In the genomic region with DNA sequence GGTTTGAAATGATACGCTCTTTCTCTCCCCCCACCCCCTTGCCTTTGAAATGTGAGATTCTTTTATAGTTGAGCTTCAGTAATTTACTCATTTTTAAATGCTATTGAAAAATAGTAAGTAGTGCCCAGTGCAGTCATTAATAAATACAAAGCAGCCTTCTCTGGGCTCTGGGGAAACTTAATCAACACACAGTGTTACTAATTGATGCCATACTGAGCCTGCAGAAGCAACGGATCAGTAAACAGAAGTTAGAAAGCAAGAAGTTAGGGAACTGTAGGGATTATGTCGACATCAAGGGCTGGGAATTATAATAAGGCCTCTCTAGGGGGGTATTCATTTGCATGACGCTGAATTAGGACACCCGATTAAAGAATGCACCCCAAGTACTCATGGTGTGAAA, we compare ENCODE assay signal across 14 mouse cellular contexts.
DNase-seq lines count a peak whose midpoint lies in the region; ATAC-seq and TF ChIP-seq lines count a peak whose summit lies in the region.
"Had no signal": no experiment of that assay in that cellular context is flagged by ENCODE, and none has a peak within 500 bp of the region (broad histone marks: within the 10 kb centered on the region; RNA-seq: fewer than 3 reads in every experiment).

No protein-coding gene starts in this region.

- H3K36me3 ChIP-seq in heart, adult 2 months (ENCODE audit: control insufficient read depth, insufficient read depth, low read length), result peaks cover 5% of the 10 kb centered on the region
- H3K36me3 ChIP-seq in neural tube, embryonic 15.5 days, result no peaks in the 10 kb centered on the region
- no peaks in the 10 kb centered on the region for H3K36me3 ChIP-seq in limb, embryonic 13.5 days
- H3K36me3 ChIP-seq: neural tube, embryonic 12.5 days had no signal

- peaks cover 20% of the 10 kb centered on the region for H3K4me1 ChIP-seq in heart, adult 2 months (ENCODE audit: control insufficient read depth, insufficient read depth, low read length)
- H3K4me1 ChIP-seq in neural tube, embryonic 15.5 days, result peaks cover 30% of the 10 kb centered on the region
- peaks cover 63% of the 10 kb centered on the region for H3K4me1 ChIP-seq in limb, embryonic 13.5 days

- DNase-seq in heart, adult 11 months, result peak; percentile 70
- DNase-seq in heart, adult 2 months, result no peak
- no peak for DNase-seq in neural tube, embryonic 10.5 days (ENCODE audit: extremely low spot score, low spot score)
- DNase-seq in adrenal gland, postnatal 4 days (ENCODE audit: low spot score in 2 of 2), result no peak
- DNase-seq in heart, adult 8-10 months (ENCODE audit: low spot score), result no peak
- DNase-seq: cerebellum, adult 9-10 months; heart, postnatal 4 days; kidney, adult 8-10 months; kidney, postnatal 36 days; right cerebral cortex, adult 18-20 months had no signal

- H3K4me3 ChIP-seq in heart, adult 2 months, result no peak overlapping the region
- H3K4me3 ChIP-seq in neural tube, embryonic 15.5 days (replicated peaks), result no peak overlapping the region
- H3K4me3 ChIP-seq in limb, embryonic 13.5 days, result no peak overlapping the region
- H3K4me3 ChIP-seq: neural tube, embryonic 12.5 days had no signal

- peaks cover 2% of the 10 kb centered on the region; the same call in 1 of the 2 replicates for H3K79me2 ChIP-seq in heart, adult 2 months (replicated peaks; ENCODE audit: control insufficient read depth, insufficient read depth, low read length)

- no peak for TF ChIP-seq EP300 in heart, adult 2 months (IDR thresholded peaks at IDR 0.05; ENCODE audit: insufficient read depth, low read depth, low read length)

- WGBS in heart, adult 2 months, result 75% methylated on average over 5 of the region's 5 CpGs
- 16% methylated on average over 5 of the region's 5 CpGs for WGBS in neural tube, embryonic 15.5 days
- WGBS in limb, embryonic 13.5 days, result 13% methylated on average over 5 of the region's 5 CpGs

- no peak overlapping the region for H3K27ac ChIP-seq in heart, adult 2 months
- H3K27ac ChIP-seq in neural tube, embryonic 15.5 days (replicated peaks), result peak overlapping the region; percentile 41; the same call in 1 of the 2 replicates
- no peak overlapping the region for H3K27ac ChIP-seq in limb, embryonic 13.5 days
- H3K27ac ChIP-seq: liver, embryonic 14.5 days; neural tube, embryonic 12.5 days had no signal

- H3K9ac ChIP-seq in heart, adult 2 months (ENCODE audit: low read depth, low read length), result no peak overlapping the region
- H3K9ac ChIP-seq in neural tube, embryonic 15.5 days (replicated peaks), result no peak overlapping the region
- no peak overlapping the region for H3K9ac ChIP-seq in limb, embryonic 13.5 days
- H3K9ac ChIP-seq: liver, embryonic 14.5 days; neural tube, embryonic 12.5 days had no signal

- intact Hi-C loops in heart, adult 2 months (cut with DNase I), result no loop called here

- H3K4me2 ChIP-seq in neural tube, embryonic 15.5 days, result no peak overlapping the region
- peak overlapping the region; percentile 21; the same call in 1 of the 2 replicates for H3K4me2 ChIP-seq in limb, embryonic 13.5 days (replicated peaks)
- H3K4me2 ChIP-seq: neural tube, embryonic 12.5 days had no signal

- no peak for ATAC-seq in neural tube, embryonic 15.5 days (ENCODE audit: low FRiP score)
- ATAC-seq in limb, embryonic 13.5 days (ENCODE audit: low FRiP score, low read depth), result no peak

- no peaks in the 10 kb centered on the region for H3K9me3 ChIP-seq in neural tube, embryonic 15.5 days (replicated peaks)
- no peaks in the 10 kb centered on the region for H3K9me3 ChIP-seq in limb, embryonic 13.5 days
- H3K9me3 ChIP-seq: neural tube, embryonic 12.5 days had no signal

- TF ChIP-seq POLR2A in heart, adult 2 months (IDR thresholded peaks at IDR 0.05; ENCODE audit: insufficient read depth, low read depth, low read length), result no peak

- TF ChIP-seq CTCF in heart, adult 2 months (IDR thresholded peaks at IDR 0.05), result no peak

- no peaks in the 10 kb centered on the region for H3K27me3 ChIP-seq in heart, adult 2 months (ENCODE audit: control insufficient read depth, insufficient read depth, low read length)
- peaks cover 5% of the 10 kb centered on the region; the same call in 1 of the 2 replicates for H3K27me3 ChIP-seq in neural tube, embryonic 15.5 days (replicated peaks)
- peaks cover 12% of the 10 kb centered on the region for H3K27me3 ChIP-seq in limb, embryonic 13.5 days
